Mouse (Mus musculus) gastrocnemius, postnatal 4 days (tissue): ENCODE measurements around the gene Ehbp1l1. TPM values are rescaled to one million over a fixed set of nuclear protein-coding genes. Genes with fewer than 3 reads are reported as not detected.

ENCODE experiments used
- DNase-seq, 2 experiments: peaks; one replicate each; pipeline ENCODE4 v3.0.0; 2021 to 2022; ENCODE audit warnings: low spot score in 2 of 2, mixed read lengths in 2 of 2
- total RNA-seq, 2 experiments: library from RNA; stranded (reverse); gene quantifications; 2 replicates each; pipeline ENCODE4 v1.2.3; 2021

Ehbp1l1 gene
- total RNA-seq, 2 experiments from 2014 or later, result 250 to 260 TPM

GRCm38 (mm10) chr19:5739446-5739845 is 13.3 kb upstream of the Ehbp1l1 start:
- no peak for DNase-seq

DNA sequence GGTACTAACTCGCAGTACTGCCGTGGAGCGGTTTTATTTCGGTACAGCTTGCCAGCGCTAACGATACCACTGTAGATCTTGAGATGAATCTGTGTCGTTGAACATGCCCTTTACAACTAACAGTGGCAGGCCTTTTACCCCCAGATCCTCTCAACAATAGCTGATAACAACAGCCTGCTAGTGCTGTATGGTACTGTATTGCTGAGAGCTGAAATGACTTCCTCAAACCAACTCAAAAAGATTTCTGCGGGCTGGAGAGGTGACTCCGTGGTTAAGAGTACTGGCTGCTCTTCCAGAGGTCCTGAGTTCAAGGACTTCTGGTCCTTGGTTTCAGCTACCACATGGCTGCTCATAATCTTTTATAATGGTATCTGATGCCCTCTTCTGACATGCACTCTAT is 8.2 kb upstream of the Ehbp1l1 start:
- no peak for DNase-seq

DNA sequence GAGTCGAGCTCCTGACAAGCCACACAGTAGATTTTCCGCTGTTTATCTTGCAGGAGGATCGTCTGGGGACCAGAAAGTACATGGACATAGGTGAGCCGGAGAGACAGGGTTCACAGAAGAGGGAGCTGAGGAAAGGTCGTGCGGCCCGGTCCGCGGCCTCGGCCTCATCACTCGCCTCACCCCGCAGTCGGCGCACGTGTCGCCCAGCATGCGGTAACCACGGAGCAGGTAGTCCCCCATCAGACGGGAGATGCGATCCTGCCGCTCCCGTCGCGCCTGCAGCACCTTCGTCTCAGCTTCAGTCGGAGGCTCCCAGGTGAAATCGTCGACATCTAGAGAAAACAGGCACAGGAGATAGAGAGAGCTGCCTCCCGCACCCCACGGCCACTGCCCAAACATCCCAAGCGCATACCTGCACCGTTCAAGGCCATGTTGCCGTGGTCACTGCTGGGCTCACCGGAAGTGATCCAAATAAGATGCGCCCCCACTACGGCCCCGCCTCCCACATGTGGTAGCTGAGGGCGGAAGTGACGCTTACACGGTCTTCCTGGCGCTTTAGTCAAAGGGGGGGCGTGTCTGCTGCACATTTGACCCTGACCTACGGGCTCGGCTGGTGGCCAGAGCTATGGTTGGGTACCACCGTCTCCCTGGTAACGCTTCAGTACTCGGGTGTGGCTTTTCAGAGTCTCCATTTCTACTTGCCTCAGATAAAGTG is 5.3 kb upstream of the Ehbp1l1 start:
- peak; percentile 78 to 92 for DNase-seq

DNA sequence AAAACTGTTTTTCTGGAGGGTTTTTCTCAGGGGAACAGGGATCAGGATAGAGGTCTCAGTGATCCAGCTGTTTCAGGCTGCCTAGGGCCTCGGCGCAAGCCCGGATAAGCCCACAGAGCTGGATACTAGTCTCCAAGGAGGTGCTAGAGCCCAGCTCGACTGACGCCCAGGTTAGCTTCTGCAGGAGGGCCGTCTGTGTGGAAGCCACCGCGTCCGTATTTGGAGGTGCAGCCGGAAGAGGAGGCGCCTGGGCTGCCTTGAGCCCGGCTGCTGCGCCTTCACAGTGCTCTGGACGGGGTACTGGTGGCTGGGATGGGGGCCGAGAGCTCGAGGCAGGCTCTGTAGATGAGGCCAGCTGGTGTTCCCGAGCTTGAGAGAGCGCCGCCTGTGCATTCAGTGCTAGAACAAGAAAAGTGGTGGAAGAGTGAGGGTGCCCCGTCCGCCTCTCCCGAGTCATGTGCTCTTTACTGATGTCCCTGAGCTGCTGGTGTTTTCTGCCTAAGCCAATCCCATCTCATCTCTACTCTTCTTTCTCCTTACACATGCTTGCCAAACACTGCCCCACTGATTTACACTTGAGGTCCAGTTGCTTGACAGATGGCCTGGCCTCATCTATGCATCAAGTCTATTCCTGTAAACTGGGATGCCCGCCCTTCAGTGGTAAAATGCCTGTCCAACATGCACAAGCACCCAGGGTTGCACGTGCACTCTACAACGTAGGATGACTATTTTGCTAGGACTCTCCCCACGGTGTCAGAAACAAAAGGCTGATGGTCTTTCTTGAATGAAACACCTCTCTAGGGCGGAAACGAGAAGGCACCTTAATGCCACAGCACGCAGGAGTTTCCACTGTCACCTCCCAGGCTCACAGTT is 4.4 kb upstream of the Ehbp1l1 start:
- DNase-seq, result no peak

- peak; percentile 89 to 93 for DNase-seq
Observed at GRCm38 (mm10) chr19:5729444-5729815, 3.3 kb upstream of the Ehbp1l1 start, which contains the start of gene Fam89b. Gene Fam89b (minus strand): TSS chr19:5729653.

DNA sequence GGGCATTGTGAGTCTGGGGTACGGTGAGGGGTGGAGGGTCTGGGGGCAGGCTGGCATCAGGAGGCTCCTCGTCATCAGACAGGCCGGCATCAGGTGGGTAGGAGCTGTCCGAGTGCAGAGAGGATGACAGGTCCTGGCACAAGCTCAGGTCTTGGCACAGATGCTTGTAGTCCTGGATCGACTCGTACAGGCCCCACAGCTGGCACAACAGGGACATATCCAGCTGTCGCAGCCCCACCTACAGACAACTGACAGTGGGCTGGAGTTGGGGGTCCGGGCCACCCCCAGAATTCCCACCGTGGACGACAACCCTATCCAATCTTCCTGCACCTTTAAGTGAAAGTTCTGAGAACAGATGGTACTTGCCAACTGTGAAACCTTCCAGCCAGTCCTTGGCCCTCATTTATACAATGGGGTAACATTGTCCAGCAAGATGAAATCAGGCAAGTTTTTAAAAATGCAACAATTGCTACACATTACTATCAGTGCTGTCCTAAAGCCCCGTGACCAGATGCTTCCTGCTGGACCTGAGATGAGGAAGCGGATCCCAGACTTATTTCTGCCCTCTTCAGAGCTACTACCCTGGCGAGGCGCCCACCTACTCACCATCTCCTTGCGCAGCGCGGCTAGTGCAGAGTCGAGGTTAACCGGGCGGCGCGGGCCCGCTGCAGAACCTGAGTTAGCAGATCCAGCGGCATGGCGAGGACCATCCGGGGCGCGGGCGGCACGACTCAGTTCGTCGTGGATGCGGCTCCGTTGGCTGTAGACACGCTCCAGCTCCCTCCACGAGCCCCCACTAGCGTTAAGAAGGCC is 2.7 kb upstream of the Ehbp1l1 start:
- DNase-seq, result peak; percentile 69 to 85

GRCm38 (mm10) chr19:5727701-5728100 is 1.6 kb upstream of the Ehbp1l1 start:
- peak; percentile 88 to 91 for DNase-seq

- no peak for DNase-seq
Observed at GRCm38 (mm10) chr19:5726961-5727578, 953 bp upstream of the Ehbp1l1 start.

DNA sequence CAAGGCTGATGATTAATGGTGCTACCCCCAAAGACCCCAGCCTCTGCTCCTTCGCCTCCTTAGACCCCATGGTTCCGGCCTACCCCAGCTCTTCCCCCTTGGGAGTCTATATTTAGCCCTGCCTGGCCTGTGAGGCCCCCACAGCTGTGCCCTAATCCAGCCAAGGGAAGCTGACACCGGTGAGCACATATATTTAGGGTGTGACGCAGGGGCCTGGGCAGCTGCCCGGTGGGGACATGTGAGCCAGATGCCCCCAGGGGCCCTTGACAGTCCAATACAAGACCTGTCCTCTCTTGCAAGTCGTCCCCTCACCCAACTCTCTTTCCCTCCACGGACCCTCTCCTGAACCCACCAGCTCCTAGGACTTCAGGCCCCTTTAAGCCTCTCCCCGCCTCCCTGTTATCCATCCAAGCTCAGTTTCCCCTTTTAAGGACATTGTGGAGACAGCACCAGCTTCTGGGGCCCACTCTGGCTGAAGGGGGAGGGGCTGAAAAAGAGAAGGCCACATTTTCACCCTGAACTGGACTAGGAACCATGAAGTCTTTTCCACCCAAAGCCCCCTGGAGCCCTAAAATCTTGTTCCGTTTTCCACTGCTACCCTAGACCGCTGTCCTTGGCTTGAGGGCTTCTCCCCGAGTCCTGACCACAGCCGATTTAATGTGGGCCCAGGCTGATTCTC is 949 bp downstream of the Ehbp1l1 start:
- peak in 1 of 2 experiments; percentile 78 for DNase-seq

DNA sequence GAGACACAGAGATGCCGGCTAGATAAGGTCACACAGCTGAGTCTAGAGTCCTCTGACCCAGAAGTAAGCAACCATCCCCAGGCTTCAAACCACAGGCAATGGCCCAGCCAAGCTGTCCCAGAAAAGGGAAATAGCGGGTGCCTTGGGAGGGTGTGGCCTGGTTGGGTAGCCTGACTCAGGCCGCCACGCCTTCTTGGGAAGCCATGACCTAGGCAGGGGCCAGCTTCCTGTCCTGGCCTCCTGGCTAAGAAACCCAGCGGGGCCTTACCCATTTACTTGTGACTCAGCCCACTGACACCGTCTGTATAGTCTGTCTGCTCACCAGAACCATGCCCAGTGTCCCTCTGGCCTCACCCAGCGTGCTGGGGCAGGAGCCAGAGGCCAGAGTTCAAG is 1.6 kb downstream of the Ehbp1l1 start:
- peak in 1 of 2 experiments; percentile 72 for DNase-seq

DNA sequence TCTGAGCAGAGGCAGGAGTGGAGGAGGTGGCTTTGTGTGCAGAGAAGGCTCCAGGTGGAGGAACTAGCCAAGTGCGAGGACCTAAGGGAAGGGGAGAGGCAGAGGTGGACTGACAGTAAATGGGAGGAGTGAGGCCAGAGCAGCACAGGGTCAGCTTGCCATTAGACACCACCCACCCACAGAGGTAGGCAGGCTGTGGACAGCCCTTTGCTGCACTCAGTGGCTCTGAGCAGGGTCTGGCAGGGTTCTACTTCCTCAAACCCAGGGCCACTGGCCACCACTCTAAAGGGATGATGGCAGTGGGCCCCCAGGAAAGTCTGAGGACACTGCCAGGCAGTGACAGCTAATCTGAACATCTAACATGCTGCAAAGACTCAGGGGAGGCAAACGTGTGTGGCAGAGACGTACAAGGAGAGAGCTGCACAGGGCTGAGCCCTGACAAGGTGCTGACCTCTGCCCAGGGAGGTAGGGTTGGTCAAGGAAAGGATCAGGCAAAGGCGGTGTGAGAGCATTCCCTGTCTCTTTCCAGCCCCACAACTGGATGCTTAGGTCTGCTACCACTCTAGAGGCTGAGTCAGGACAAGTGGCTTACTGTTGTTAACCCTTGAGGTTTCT is 2.1 kb downstream of the Ehbp1l1 start:
- DNase-seq, result no peak

DNA sequence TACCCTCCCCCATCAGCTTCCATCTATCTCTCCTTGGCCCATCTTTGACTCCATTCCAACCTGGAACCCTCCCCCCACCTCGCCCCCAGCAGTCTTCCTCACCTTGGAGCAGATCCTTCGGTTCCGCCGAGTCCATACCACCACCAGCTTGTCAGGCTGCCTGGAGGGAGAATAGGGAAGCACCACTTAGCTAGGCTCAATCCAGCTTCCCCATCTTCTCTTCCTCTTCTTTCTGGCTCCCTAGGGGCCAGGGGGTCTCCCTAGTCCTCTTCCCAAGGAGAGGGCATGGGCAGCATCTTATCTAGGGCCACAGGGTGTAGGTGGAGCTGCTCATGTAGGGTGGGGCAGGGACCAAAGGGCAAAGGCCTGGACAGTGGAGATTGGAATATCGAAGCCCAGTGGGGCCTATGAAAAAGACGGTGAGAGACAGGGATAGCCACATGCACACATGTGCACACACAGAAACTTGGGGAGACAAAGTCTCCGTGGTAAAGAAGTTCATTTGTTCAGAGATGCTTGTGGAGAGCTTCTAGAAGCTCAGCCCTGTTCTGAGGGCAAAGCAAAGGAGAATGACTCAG is 3.2 kb downstream of the Ehbp1l1 start:
- DNase-seq, result no peak

DNA sequence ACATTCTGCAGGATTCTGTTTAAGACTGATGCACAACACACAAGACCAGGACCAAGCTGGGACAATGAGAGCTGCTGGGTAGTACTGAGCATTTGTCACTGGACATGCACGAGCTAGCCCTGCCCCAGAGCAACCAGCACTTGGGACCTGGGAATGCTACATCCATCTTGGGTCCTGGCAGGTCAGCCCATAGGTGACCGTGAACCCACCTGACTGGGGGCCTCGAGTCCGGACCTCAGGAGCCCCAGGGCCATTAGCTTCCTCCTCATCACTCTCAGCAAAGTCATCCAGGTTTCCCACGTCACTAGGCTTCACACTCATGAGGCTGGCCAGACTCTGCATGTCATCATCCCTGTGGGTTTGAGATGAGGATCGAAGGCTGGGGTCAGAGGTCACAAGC is 4.9 kb downstream of the Ehbp1l1 start:
- DNase-seq, result no peak

GRCm38 (mm10) chr19:5716955-5717354 is 9.2 kb downstream of the Ehbp1l1 start:
- DNase-seq, result peak in 1 of 2 experiments; percentile 19

- DNase-seq, result peak in 1 of 2 experiments; percentile 16
Observed at GRCm38 (mm10) chr19:5715793-5716688, 10.1 kb downstream of the Ehbp1l1 start.

DNA sequence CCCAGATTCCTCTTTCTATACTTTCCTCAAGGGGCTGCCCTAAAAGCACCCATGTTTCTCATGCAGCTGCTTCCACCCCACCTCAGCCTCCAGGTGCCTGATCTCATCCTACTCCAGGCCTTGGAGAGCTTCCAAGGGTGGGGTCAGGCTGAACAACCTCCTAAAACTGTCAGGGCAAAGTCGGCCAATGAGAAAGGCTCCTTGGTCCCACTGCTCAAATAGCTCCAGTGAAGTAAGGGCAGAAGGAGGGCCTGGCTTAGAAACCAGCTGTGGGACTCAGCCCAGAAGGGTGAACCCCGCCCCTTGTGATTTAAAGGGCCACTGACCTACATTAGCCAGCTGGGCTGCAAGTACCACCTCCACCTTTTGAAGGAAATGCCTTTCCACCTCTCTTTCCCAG is 12.4 kb downstream of the Ehbp1l1 start:
- DNase-seq, result peak in 1 of 2 experiments; percentile 71

GRCm38 (mm10) chr19:5713255-5713654 is 12.9 kb downstream of the Ehbp1l1 start:
- DNase-seq, result no peak

- no peak for DNase-seq
Observed at GRCm38 (mm10) chr19:5711907-5712460, 14.1 kb downstream of the Ehbp1l1 start.
